Mouse (Mus musculus): ENCODE measurements around the gene Fos.

- TF ChIP-seq CTCF (IDR thresholded peaks at IDR 0.05) (no peak), EP300 (IDR thresholded peaks at IDR 0.05) (no peak)
These were observed 13.9 kb upstream of the Fos start for GRCm38 (mm10) chr12:85459820-85460219.
